Mouse (Mus musculus) hindbrain, embryonic 10.5 days (tissue): Measurements from ENCODE around the gene Whamm. TPM values are rescaled to one million over a fixed set of nuclear protein-coding genes. Genes with fewer than 3 reads are reported as not detected.

Experiments used
- DNase-seq: peaks from one replicate; pipeline ENCODE4 v3.0.0-alpha.2; 2017; ENCODE audit warnings: low spot score
- H3K27ac ChIP-seq: fragments of 300-500 bp; sonication (generic); 2 replicates; pipeline ENCODE4 v1.5.1; 2016; ENCODE audit warnings: mild to moderate bottlenecking, moderate library complexity
- H3K27me3 ChIP-seq: fragments of 300-500 bp; sonication (generic); 2 replicates; pipeline ENCODE4 v1.6.1; 2016; ENCODE audit warnings: mild to moderate bottlenecking; ENCODE audit not compliant: poor library complexity, insufficient read depth, severe bottlenecking
- H3K36me3 ChIP-seq: fragments of 300-500 bp; sonication (generic); 2 replicates; pipeline ENCODE4 v1.6.1; 2016; ENCODE audit warnings: mild to moderate bottlenecking, moderate library complexity
- H3K4me1 ChIP-seq: fragments of 300-500 bp; sonication (generic); replicated peaks from 2 replicates; pipeline ENCODE4 v1.6.1; 2016; ENCODE audit warnings: mild to moderate bottlenecking
- H3K4me3 ChIP-seq: fragments of 300-500 bp; sonication (generic); 2 replicates; pipeline ENCODE4 v1.5.1; 2016; ENCODE audit warnings: mild to moderate bottlenecking, moderate library complexity
- H3K9me3 ChIP-seq: fragments of 300-500 bp; sonication (generic); 2 replicates; pipeline ENCODE4 v1.6.1; 2016; ENCODE audit warnings: mild to moderate bottlenecking, moderate library complexity
- WGBS: fragments of 180-500 bp; shearing (Covaris S2); methylation state at CpG from one replicate; pipeline ENCODE4 v1.1.7; 2016; 5-methylcytosine and 5-hydroxymethylcytosine counted together
- polyA plus RNA-seq: library from polyadenylated mRNA; unstranded; fragments of >200 nt; fragmentation: Nextera tagmentation; extraction: Ambion mirVana; gene quantifications from 2 replicates; pipeline ENCODE4 v1.2.1, GENCODE M21; 2016

Whamm gene
- 2.9 and 4.2 TPM in 2 replicates for polyA plus RNA-seq

DNA sequence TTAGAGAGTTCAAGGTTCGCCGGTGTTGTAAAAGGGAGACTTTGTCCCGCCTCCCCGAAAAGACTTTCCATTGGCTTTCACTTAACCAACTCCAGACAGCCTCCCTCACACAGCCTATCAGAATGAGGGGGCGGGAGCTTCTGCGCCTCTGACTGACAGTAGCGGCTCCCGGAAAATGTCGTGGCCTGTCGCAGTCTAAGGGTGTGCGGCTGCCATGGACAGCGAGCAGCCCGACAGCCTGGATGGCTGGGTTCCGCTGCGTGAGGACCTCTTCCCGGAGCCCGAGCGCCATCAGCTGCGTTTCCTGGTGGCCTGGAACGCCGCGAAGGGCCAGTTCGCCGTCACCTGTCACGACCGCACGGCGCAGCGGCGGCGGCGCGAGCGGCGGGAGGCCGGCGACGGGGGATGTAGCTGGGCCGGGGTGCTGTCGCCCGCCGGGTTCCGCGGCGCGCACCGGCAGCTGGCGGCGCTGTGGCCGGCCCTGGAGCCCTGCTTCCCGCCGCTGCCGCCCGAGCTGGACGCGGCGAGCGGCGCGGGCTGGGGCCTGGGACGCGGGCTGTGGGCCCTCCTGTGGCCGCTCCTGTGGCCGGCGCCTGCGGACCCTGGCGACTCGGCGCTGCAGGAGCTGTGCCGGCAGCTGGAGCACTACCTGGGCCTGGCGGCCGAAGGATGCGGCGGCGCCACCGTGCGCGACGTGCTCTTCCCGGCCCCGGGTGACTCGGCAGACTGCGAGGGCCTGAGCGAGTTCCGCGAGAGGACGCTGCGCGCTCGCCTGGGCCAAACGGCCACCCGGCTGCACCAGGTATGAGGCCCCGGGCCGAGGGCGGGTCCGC lies at the start of gene Whamm:
Gene Whamm (plus strand): TSS at position 159 of the 833 bp plus-strand sequence.
- DNase-seq: peak; percentile 91
- WGBS: under 1% methylated on average over 95 of the region's 96 CpGs
- no peaks in the 10 kb centered on the region; the same call in none of the 2 replicates for H3K27me3 ChIP-seq
- H3K9me3 ChIP-seq: no peaks in the 10 kb centered on the region
- peaks cover 14% of the 10 kb centered on the region; the same call in 1 of the 2 replicates for H3K36me3 ChIP-seq
- peak within 1 kb of the TSS; percentile 93 for H3K27ac ChIP-seq
- H3K4me3 ChIP-seq: peak within 1 kb of the TSS; percentile 83
- peaks cover 19% of the 10 kb centered on the region; the same call in 1 of the 2 replicates for H3K4me1 ChIP-seq

DNA sequence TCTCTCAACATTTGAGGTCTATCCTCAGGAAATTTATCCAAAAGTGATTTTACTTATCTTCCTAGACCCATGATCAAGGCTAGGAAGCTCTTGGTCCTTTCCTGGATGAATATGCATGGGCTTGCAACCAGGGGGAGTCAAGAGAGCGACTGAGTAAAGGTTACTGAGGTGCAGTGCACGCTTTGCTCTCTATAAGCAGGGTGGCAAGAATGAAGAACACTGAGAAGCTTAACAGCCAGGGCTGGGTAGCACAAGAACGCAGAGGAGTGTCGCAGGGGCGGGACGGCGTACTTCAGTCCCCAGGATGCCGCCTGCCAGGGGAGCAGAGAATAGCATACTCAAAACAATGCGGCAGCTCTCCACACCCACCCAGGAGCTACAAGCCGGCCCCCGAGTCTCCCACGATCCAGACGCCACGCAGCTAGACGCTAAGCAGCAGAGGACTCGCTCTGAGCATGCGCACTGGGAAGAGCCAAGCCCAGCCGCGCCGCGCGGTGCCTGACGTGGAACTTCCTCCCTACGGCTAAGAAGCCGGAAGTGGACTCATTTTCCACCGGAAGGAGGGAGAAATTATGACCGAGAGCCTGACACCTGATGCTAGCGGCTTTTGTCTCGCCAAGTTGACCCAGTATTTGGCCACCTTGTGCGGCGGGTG lies 47.9 kb upstream of the Whamm start:
- WGBS: under 1% methylated on average over 31 of the region's 31 CpGs
- Histone ChIP-seq H3K9me3 (no peaks in the 10 kb centered on the region), H3K27me3 (no peaks in the 10 kb centered on the region), H3K27ac (peak overlapping the region; percentile 97), H3K4me1 (peaks cover 18% of the 10 kb centered on the region), H3K4me3 (peak overlapping the region; percentile 75), H3K36me3 (peaks cover 35% of the 10 kb centered on the region)
- DNase-seq: peak; percentile 96

DNA sequence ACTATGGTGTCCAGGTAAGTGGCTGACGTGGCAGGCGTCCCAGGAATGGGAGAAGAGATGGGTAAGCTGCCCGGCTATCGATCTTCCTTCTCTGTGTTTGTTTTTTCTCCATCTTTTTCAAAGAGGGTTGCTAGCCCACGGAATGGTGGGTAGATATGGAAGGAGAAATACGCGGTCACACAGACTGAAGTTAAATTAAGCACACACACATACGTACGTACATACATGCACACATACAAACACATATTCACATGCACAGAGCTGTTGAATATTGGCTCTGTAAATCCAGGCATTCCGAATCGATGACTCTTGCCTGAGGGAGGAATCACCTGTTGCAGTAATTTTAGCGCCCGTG lies 47.4 kb upstream of the Whamm start:
- Histone ChIP-seq H3K4me3 (peak overlapping the region; percentile 75), H3K9me3 (no peaks in the 10 kb centered on the region), H3K27me3 (no peaks in the 10 kb centered on the region), H3K27ac (peak overlapping the region; percentile 97), H3K4me1 (peaks cover 18% of the 10 kb centered on the region), H3K36me3 (peaks cover 40% of the 10 kb centered on the region)
- WGBS: 18% methylated on average over 13 of the region's 13 CpGs
- DNase-seq: no peak

DNA sequence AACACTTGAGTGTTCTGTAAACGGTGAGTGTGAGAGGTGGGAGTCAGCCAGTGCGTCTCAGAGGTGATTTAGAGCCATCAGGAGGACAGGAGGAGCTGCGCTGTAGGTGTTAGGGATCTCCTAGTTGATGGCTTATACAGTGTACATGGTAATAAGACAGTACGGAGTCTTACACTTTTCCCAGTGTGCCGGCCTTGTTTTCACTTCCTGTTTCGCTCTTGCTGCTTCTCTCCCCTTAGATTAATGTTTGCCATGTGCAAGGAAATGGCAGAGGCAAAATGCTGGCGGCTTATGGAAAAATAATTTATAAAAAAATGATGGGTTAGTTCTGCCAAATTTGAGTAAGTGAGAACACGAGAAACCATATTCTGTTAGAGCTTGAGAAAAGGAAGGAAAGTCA lies 42.1 kb upstream of the Whamm start:
- H3K27ac ChIP-seq: no peak overlapping the region
- H3K9me3 ChIP-seq: peaks cover 2% of the 10 kb centered on the region; the same call in 1 of the 2 replicates
- no peak for DNase-seq
- no peaks in the 10 kb centered on the region for H3K27me3 ChIP-seq
- H3K4me1 ChIP-seq: peaks cover 11% of the 10 kb centered on the region
- no peak overlapping the region for H3K4me3 ChIP-seq
- WGBS: 96% methylated on average over 8 of the region's 8 CpGs
- H3K36me3 ChIP-seq: peaks cover 93% of the 10 kb centered on the region

DNA sequence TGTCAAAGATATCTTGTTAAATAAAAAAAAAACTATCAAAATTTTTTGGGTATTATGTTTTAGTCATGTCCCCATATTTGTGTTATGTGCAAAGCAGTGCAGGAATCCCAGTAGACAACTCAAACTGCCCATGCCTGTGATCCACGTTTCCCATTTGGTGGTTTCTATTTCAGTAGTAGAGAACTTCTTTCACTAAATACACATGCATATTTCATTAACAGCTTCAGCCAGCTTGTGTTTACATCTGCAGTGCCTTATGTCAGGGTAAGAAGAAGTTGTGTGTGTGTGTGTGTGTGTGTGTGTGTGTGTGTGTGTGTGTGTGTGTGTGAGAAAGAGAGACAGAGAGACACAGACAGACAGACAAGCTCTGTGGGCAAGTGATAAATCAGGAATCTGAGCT lies 39.6 kb upstream of the Whamm start:
- no peaks in the 10 kb centered on the region for H3K4me1 ChIP-seq
- 95% methylated on average over 1 of the region's 1 CpGs for WGBS

DNA sequence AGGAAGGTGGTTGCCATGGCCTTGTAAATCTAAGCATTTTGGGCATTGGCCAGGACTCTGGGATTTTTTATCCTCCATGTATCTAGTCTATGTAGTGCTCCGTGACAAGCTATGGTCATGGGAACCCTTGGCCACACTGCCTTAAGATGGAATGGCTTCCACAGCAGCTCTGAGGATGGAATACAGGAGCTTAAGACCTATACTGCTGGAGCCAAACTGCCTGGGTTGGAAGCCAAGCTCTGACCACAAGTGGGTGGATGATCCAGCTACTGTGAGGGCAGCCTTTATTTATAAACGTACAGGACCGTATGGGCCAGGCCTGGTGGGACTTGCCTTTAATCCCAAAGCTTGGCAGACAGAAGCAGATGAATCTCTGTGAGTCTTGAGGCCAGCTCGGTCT lies 34.6 kb upstream of the Whamm start:
- H3K9me3 ChIP-seq: peaks cover 6% of the 10 kb centered on the region; the same call in 1 of the 2 replicates
- peaks cover 14% of the 10 kb centered on the region for H3K4me1 ChIP-seq
- H3K27me3 ChIP-seq: no peaks in the 10 kb centered on the region
- WGBS: 96% methylated on average over 4 of the region's 4 CpGs
- DNase-seq: no peak
- peaks cover 45% of the 10 kb centered on the region for H3K36me3 ChIP-seq
- H3K4me3 ChIP-seq: no peak overlapping the region
- no peak overlapping the region for H3K27ac ChIP-seq

More for the DNA sequence above, 39.6 kb upstream of the Whamm start:
- H3K4me3 ChIP-seq: no peak overlapping the region
- peaks cover 94% of the 10 kb centered on the region for H3K36me3 ChIP-seq
- no peak overlapping the region for H3K27ac ChIP-seq
- H3K9me3 ChIP-seq: peaks cover 6% of the 10 kb centered on the region; the same call in 1 of the 2 replicates
- no peaks in the 10 kb centered on the region for H3K27me3 ChIP-seq
- no peak for DNase-seq

DNA sequence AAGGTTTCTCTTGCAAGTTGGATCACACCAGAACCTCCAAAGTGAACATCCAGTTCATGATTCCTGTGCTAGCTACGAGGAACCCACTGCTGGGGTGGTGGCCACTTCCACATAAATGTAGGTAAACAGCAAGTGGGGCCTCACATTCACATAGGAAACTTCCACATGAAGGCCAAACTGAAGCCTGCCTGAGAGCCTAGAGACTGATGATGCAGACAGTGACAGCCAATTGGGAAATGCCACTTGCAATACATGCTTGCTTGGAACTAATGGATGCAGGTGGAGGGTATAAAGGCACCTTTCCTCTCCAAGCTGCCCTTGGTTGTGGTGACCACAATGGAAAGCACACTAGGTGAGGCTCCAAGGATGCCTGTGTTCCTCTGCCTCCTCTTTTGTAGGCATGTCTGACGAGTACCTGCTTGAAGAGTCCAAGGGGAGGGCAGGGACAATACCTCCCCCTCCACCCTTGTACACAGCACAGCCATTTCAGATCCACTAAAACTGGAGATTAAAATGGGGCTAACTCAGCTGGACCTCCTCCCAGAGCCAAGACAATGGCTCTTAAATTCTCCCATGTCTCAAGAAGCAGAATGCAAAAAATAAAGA lies 32.9 kb upstream of the Whamm start:
- Histone ChIP-seq H3K4me1 (peaks cover 14% of the 10 kb centered on the region), H3K9me3 (peaks cover 6% of the 10 kb centered on the region; the same call in 1 of the 2 replicates), H3K36me3 (peaks cover 28% of the 10 kb centered on the region), H3K4me3 (no peak overlapping the region), H3K27ac (no peak overlapping the region), H3K27me3 (no peaks in the 10 kb centered on the region)
- no peak for DNase-seq
- WGBS: 76% methylated on average over 2 of the region's 2 CpGs

DNA sequence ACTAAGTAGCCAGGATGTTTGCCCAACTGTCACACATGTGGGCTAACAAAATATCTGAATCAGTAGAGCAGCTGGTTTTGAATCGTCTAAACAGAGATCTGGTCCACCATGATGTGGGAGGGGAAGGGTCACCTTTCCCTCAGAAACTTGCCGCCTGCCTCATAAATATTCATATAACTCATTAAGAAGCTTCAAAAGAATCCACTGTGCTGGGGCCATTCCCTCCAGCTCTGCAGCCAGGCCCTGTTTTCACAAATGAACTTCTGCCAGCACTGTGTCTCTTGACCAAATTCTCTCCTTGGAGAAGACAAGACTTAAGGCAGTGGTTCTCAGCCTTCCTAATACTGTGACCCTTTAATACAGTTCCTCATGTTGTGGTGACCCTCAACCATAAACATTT lies 31.5 kb upstream of the Whamm start:
- peaks cover 14% of the 10 kb centered on the region for H3K36me3 ChIP-seq
- H3K4me3 ChIP-seq: no peak overlapping the region
- DNase-seq: no peak
- H3K4me1 ChIP-seq: peaks cover 14% of the 10 kb centered on the region
- H3K27ac ChIP-seq: no peak overlapping the region
- 9% methylated on average over 2 of the region's 2 CpGs for WGBS
- H3K27me3 ChIP-seq: no peaks in the 10 kb centered on the region
- H3K9me3 ChIP-seq: no peaks in the 10 kb centered on the region

DNA sequence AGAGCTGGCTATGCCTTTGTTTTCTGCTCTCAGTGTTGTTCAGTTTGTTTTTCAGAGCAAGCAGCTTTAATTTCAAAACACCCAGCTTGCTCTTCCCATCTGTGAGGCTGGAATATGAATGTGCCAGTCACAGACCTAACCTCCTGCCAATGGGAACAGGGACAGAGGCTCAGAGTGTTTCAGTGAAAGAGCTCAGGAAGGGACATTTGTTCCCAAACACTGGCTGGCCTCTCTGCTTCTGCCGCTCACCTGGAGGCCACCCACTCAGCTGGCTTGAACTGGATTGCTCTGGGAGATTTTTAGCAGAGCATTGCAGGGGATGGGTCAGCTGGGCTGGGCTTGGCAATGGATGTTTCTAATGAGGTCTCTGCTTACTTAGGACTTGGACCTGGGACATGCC lies 30.1 kb upstream of the Whamm start:
- DNase-seq: no peak
- WGBS: 76% methylated on average over 1 of the region's 1 CpGs
- H3K27ac ChIP-seq: no peak overlapping the region
- H3K9me3 ChIP-seq: no peaks in the 10 kb centered on the region
- no peaks in the 10 kb centered on the region for H3K27me3 ChIP-seq
- no peak overlapping the region for H3K4me3 ChIP-seq
- H3K36me3 ChIP-seq: no peaks in the 10 kb centered on the region
- H3K4me1 ChIP-seq: peaks cover 14% of the 10 kb centered on the region

DNA sequence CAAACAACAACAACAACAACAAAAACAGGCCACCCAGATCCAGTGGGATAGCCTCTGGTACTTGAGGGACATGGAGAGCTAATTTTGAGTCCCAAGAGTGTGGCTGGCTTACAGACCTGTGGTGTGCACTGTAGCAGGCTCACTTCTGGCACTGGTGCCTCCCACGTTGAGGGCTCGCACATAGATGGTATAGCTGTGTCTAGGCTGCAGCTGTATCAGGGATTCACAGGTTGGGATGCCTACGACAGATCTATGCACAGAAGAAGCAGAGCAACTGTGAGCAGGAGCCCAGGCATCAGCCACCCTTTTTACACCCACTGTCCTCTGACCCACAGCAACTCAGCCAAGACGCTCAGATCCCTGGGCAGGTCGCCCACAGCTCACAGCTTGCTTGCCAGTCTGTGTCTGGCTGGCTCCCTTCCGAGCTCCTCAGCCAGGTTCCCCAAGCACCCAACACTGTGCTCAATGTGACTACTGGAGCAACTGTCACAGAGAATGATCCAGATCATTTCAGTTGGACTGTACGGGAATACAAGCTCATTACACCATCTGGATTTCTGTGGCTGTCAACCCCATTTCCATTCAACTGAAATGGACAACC lies 29.0 kb upstream of the Whamm start:
- peaks cover 14% of the 10 kb centered on the region for H3K4me1 ChIP-seq
- H3K4me3 ChIP-seq: no peak overlapping the region
- no peak overlapping the region for H3K27ac ChIP-seq
- no peaks in the 10 kb centered on the region for H3K36me3 ChIP-seq
- H3K27me3 ChIP-seq: no peaks in the 10 kb centered on the region
- 83% methylated on average over 7 of the region's 7 CpGs for WGBS
- no peak for DNase-seq
- H3K9me3 ChIP-seq: no peaks in the 10 kb centered on the region

DNA sequence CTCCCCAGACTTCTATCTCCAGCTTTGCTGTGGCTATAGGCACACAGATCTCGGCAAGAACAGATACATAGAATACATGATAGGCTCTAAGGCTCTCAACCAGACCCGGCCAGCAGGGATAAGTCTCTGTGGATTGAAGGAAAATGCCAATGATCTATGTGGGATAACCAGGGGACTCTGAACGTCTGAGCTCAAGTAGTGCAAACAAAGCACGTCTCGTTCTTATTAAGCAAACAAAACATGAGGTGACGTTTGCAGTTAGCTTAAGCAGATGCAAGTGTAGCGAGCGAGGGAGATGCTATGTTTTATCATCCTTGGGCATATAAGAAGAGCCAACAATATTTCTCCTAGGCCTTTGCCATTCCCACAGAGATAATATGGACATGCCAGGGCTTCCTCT lies 28.1 kb upstream of the Whamm start:
- H3K27ac ChIP-seq: no peak overlapping the region
- H3K9me3 ChIP-seq: no peaks in the 10 kb centered on the region
- no peaks in the 10 kb centered on the region for H3K36me3 ChIP-seq
- no peaks in the 10 kb centered on the region for H3K27me3 ChIP-seq
- no peak overlapping the region for H3K4me3 ChIP-seq
- no peak for DNase-seq
- WGBS: 86% methylated on average over 8 of the region's 8 CpGs
- peaks cover 14% of the 10 kb centered on the region for H3K4me1 ChIP-seq

DNA sequence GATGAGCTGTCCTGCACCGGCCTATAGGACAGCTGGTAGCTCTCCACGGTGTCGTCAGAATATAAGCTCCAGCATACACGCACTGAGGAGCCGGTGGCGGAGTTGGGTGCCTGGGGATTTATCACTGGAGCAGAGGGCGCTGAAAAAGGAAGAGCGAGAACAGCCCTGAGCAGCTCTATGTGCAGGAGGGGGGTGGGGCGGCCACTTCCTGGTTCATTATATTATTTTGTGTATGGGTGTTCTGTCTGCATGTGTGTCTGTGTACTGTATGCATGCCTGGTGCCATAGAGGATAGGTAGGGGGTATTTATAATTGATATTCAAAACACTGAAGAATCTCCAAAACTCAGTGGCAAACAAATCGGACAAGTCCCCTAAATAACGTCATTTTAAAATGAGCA lies 22.2 kb upstream of the Whamm start:
- H3K9me3 ChIP-seq: no peaks in the 10 kb centered on the region
- no peak overlapping the region for H3K4me3 ChIP-seq
- H3K36me3 ChIP-seq: no peaks in the 10 kb centered on the region
- DNase-seq: no peak
- no peaks in the 10 kb centered on the region for H3K27me3 ChIP-seq
- 79% methylated on average over 11 of the region's 11 CpGs for WGBS
- H3K4me1 ChIP-seq: peaks cover 3% of the 10 kb centered on the region
- H3K27ac ChIP-seq: no peak overlapping the region
